Mouse (Mus musculus): ENCODE data around the gene Ccdc38.
A peak's percentile ranks its signal among the peaks of the same experiment; 100 is the strongest.

Gene Ccdc38

GRCm38 (mm10) chr10:93540431-93541210, at the start of gene Ccdc38:
Gene Ccdc38, plus strand, starts transcription at chr10:93540632.
- DNase-seq: peak in 1 of 2 experiments; percentile 14

- no peak for DNase-seq
Observed at GRCm38 (mm10) chr10:93500864-93501263, 39.6 kb upstream of the Ccdc38 start.

GRCm38 (mm10) chr10:93501346-93501745, 39.1 kb upstream of the Ccdc38 start:
- no peak for DNase-seq

GRCm38 (mm10) chr10:93508383-93508970, 32.0 kb upstream of the Ccdc38 start:
- DNase-seq: no peak

- DNase-seq: no peak
Observed at GRCm38 (mm10) chr10:93509532-93510153, 30.8 kb upstream of the Ccdc38 start.

GRCm38 (mm10) chr10:93515419-93515818, 25.0 kb upstream of the Ccdc38 start:
- DNase-seq: peak in 1 of 2 experiments; percentile 16

- no peak for DNase-seq
Observed at GRCm38 (mm10) chr10:93515927-93516326, 24.5 kb upstream of the Ccdc38 start.

- no peak for DNase-seq
Observed at GRCm38 (mm10) chr10:93517754-93518153, 22.7 kb upstream of the Ccdc38 start.

- DNase-seq: no peak
Observed at GRCm38 (mm10) chr10:93518186-93518585, 22.2 kb upstream of the Ccdc38 start.

GRCm38 (mm10) chr10:93518620-93519019, 21.8 kb upstream of the Ccdc38 start:
- DNase-seq: no peak

GRCm38 (mm10) chr10:93519159-93519558, 21.3 kb upstream of the Ccdc38 start:
- DNase-seq: no peak

- DNase-seq: peak; percentile 68 to 77
Observed at GRCm38 (mm10) chr10:93519756-93520155, 20.7 kb upstream of the Ccdc38 start.

GRCm38 (mm10) chr10:93520994-93521393, 19.4 kb upstream of the Ccdc38 start:
- no peak for DNase-seq

- no peak for DNase-seq
Observed at GRCm38 (mm10) chr10:93525329-93525728, 15.1 kb upstream of the Ccdc38 start.

GRCm38 (mm10) chr10:93538287-93538686, 2.1 kb upstream of the Ccdc38 start:
- no peak for DNase-seq

- no peak for DNase-seq
Observed at GRCm38 (mm10) chr10:93538818-93539217, 1.6 kb upstream of the Ccdc38 start.

GRCm38 (mm10) chr10:93539775-93540430, 529 bp upstream of the Ccdc38 start, which contains the start of gene Amdhd1:
Gene Amdhd1, minus strand, starts transcription at chr10:93540033.
- DNase-seq: peak; percentile 53 to 78

- DNase-seq: no peak
Observed at GRCm38 (mm10) chr10:93541585-93541984, 1.2 kb downstream of the Ccdc38 start.

- no peak for DNase-seq
Observed at GRCm38 (mm10) chr10:93542356-93542755, 1.9 kb downstream of the Ccdc38 start.

GRCm38 (mm10) chr10:93543176-93543575, 2.7 kb downstream of the Ccdc38 start:
- DNase-seq: no peak

- no peak for DNase-seq
Observed at GRCm38 (mm10) chr10:93544172-93544571, 3.7 kb downstream of the Ccdc38 start.

GRCm38 (mm10) chr10:93547741-93548270, 7.4 kb downstream of the Ccdc38 start:
- DNase-seq: no peak

GRCm38 (mm10) chr10:93548991-93549390, 8.6 kb downstream of the Ccdc38 start:
- peak; percentile 80 to 87 for DNase-seq

Data from cerebellum, postnatal 25 days (tissue).